Mouse (Mus musculus): ENCODE measurements around the gene Ndufv3.
A peak's percentile ranks its signal among the peaks of the same experiment; 100 is the strongest.

Ndufv3 gene

GRCm38 (mm10) chr17:31519946-31520838, at the start of gene Ndufv3, which contains the start of gene Wdr4:
Gene Ndufv3, plus strand, starts transcription at chr17:31520115.
Gene Wdr4, minus strand, starts transcription at chr17:31519980.
- peak; percentile 92 to 95 for DNase-seq (ENCODE audit: low spot score in 2 of 2)

- no peak for DNase-seq (ENCODE audit: low spot score in 2 of 2)
Measured at GRCm38 (mm10) chr17:31470766-31471418, 49.0 kb upstream of the Ndufv3 start.

- no peak for DNase-seq (ENCODE audit: low spot score in 2 of 2)
Measured at GRCm38 (mm10) chr17:31474388-31474787, 45.5 kb upstream of the Ndufv3 start.

GRCm38 (mm10) chr17:31478606-31479005, 41.3 kb upstream of the Ndufv3 start:
- DNase-seq (ENCODE audit: low spot score in 2 of 2) = no peak

- no peak for DNase-seq (ENCODE audit: low spot score in 2 of 2)
Measured at GRCm38 (mm10) chr17:31479108-31479844, 40.6 kb upstream of the Ndufv3 start.

GRCm38 (mm10) chr17:31486616-31487198, 33.2 kb upstream of the Ndufv3 start:
- no peak for DNase-seq (ENCODE audit: low spot score in 2 of 2)

- no peak for DNase-seq (ENCODE audit: low spot score in 2 of 2)
Measured at GRCm38 (mm10) chr17:31487433-31488060, 32.4 kb upstream of the Ndufv3 start.

GRCm38 (mm10) chr17:31491355-31491754, 28.6 kb upstream of the Ndufv3 start:
- DNase-seq (ENCODE audit: low spot score in 2 of 2) = no peak

GRCm38 (mm10) chr17:31492416-31492815, 27.5 kb upstream of the Ndufv3 start:
- peak; percentile 64 to 84 for DNase-seq (ENCODE audit: low spot score in 2 of 2)

GRCm38 (mm10) chr17:31494989-31495388, 24.9 kb upstream of the Ndufv3 start:
- no peak for DNase-seq (ENCODE audit: low spot score in 2 of 2)

- no peak for DNase-seq (ENCODE audit: low spot score in 2 of 2)
Measured at GRCm38 (mm10) chr17:31497726-31498125, 22.2 kb upstream of the Ndufv3 start.

GRCm38 (mm10) chr17:31499725-31500124, 20.2 kb upstream of the Ndufv3 start:
- DNase-seq (ENCODE audit: low spot score in 2 of 2) = no peak

- DNase-seq (ENCODE audit: low spot score in 2 of 2) = no peak
Measured at GRCm38 (mm10) chr17:31500416-31500815, 19.5 kb upstream of the Ndufv3 start.

GRCm38 (mm10) chr17:31500908-31501307, 19.0 kb upstream of the Ndufv3 start:
- DNase-seq (ENCODE audit: low spot score in 2 of 2) = no peak

- DNase-seq (ENCODE audit: low spot score in 2 of 2) = no peak
Measured at GRCm38 (mm10) chr17:31502261-31502927, 17.5 kb upstream of the Ndufv3 start.

- DNase-seq (ENCODE audit: low spot score in 2 of 2) = no peak
Measured at GRCm38 (mm10) chr17:31503337-31503736, 16.6 kb upstream of the Ndufv3 start.

- DNase-seq (ENCODE audit: low spot score in 2 of 2) = no peak
Measured at GRCm38 (mm10) chr17:31503936-31504335, 16.0 kb upstream of the Ndufv3 start.

- no peak for DNase-seq (ENCODE audit: low spot score in 2 of 2)
Measured at GRCm38 (mm10) chr17:31505013-31505412, 14.9 kb upstream of the Ndufv3 start.

- DNase-seq (ENCODE audit: low spot score in 2 of 2) = no peak
Measured at GRCm38 (mm10) chr17:31506282-31506681, 13.6 kb upstream of the Ndufv3 start.

GRCm38 (mm10) chr17:31510944-31511343, 9.0 kb upstream of the Ndufv3 start:
- DNase-seq (ENCODE audit: low spot score in 2 of 2) = no peak
